In the genomic region with DNA sequence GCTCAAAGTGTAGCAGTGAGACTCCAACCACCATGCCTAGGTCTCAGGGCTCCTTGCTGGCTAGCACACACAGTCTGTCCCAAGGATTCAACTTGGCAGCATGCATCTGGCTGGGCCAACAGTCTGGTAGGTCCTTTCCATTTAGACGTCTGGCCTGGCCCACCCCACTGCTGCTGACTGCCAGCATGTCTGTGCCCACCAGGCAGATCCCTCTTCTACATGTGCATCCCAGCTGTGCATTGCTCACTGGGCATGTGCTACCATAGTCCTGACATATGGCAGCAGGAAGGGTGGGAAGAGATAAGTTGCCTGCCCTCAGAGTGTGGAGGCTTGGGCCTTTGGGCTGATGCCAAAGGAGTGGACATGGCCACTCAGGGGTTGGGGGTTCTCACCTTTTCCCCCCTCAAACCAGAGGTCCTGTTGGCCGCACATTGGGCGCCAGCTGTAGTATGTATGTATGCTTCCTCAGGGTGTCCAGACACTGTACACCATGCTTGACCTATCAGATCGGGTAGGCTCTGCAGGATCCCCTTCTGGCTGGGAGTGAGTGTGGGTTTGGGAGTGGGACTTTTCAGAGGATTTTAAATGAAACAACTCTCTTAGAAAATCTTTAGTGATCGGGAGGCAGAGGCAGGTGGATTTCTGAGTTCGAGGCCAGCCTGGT, we compare ENCODE assay signal across 20 mouse cellular contexts. TPM values are rescaled to one million over a fixed set of nuclear protein-coding genes. Genes with fewer than 3 reads are reported as not detected.
"Had no signal": no experiment of that assay in that cellular context is flagged by ENCODE, and none has a peak within 500 bp of the region (broad histone marks: within the 10 kb centered on the region; RNA-seq: fewer than 3 reads in every experiment).

No protein-coding gene starts in this region.

- ATAC-seq: liver, postnatal 0 days had no signal

- H3K27ac ChIP-seq: kidney, postnatal 0 days; liver, embryonic 13.5 days; lung, embryonic 15.5 days; macrophage; neural tube, embryonic 12.5 days had no signal

- H3K4me2 ChIP-seq: liver, embryonic 13.5 days; lung, embryonic 15.5 days; neural tube, embryonic 12.5 days had no signal

- H3K36me3 ChIP-seq: liver, embryonic 13.5 days had no signal

- DNase-seq: kidney, adult 11 months; kidney, adult 9 months; kidney, postnatal 36 days; layer of hippocampus, adult 9-11 months; layer of hippocampus, postnatal 36 days; liver; liver, embryonic 13.5 days; liver, postnatal 0 days; lung, postnatal 14 days; midbrain, embryonic 14.5 days; spleen, adult 18-20 months; thymus, adult 18-20 months; thymus, postnatal 25 days had no signal

- H3K4me1 ChIP-seq: lung, embryonic 15.5 days; neural tube, embryonic 12.5 days had no signal

- H3K4me3 ChIP-seq: liver, embryonic 13.5 days; lung, embryonic 15.5 days; neural tube, embryonic 12.5 days had no signal

- H3K27me3 ChIP-seq: liver, embryonic 13.5 days; lung, embryonic 15.5 days; neural tube, embryonic 12.5 days had no signal

- H3K9me3 ChIP-seq: liver, embryonic 13.5 days; lung, embryonic 15.5 days; neural tube, embryonic 12.5 days had no signal

- H3K9ac ChIP-seq: liver, embryonic 13.5 days; liver, postnatal 0 days; lung, embryonic 15.5 days; neural tube, embryonic 12.5 days had no signal

RNA-seq across cellular contexts. Expression of a gene that starts 51.7 kb away (rescaled TPM):
- total RNA-seq: monocyte, adult 5-6 weeks; neutrophil, adult 5-6 weeks had no signal
- polyA plus RNA-seq: kidney, postnatal 0 days; liver, embryonic 13.5 days; liver, postnatal 0 days; lung, embryonic 15.5 days; midbrain, embryonic 14.5 days; stomach, embryonic 14.5 days had no signal
